Comparison of ENCODE assay signal across 27 mouse cellular contexts in genomic region chr17:44631577-44631976, GRCm38 (mm10).
"Had no signal": no experiment of that assay in that cellular context is flagged by ENCODE, and none has a peak within 500 bp of the region (broad histone marks: within the 10 kb centered on the region; RNA-seq: fewer than 3 reads in every experiment).

No protein-coding gene starts in this region.

- H3K9me3 ChIP-seq: heart, embryonic 10.5 days; heart, embryonic 13.5 days; heart, embryonic 15.5 days; hindbrain, embryonic 13.5 days; hindbrain, embryonic 15.5 days; kidney, embryonic 15.5 days; limb, embryonic 13.5 days; limb, embryonic 15.5 days; liver, embryonic 12.5 days had no signal

- H3K36me3 ChIP-seq: heart, embryonic 10.5 days; heart, embryonic 13.5 days; heart, embryonic 15.5 days; hindbrain, embryonic 13.5 days; hindbrain, embryonic 15.5 days; kidney, embryonic 15.5 days; limb, embryonic 13.5 days; limb, embryonic 15.5 days; liver, embryonic 12.5 days had no signal

- DNase-seq: gastrocnemius, adult 2 months; gastrocnemius, postnatal 10 days; gastrocnemius, postnatal 25 days; heart, adult 18-20 months; heart, postnatal 14 days; heart, postnatal 36 days; kidney, adult 11 months; kidney, adult 2 months; kidney, adult 9 months; kidney, postnatal 14 days; kidney, postnatal 36 days; layer of hippocampus, adult 9-11 months; layer of hippocampus, postnatal 36 days; left cerebral cortex, postnatal 4 days had no signal

- H3K9ac ChIP-seq: heart, embryonic 13.5 days; heart, embryonic 15.5 days; hindbrain, embryonic 13.5 days; hindbrain, embryonic 15.5 days; kidney, embryonic 15.5 days; limb, embryonic 13.5 days; limb, embryonic 15.5 days; liver, embryonic 12.5 days; liver, embryonic 14.5 days had no signal

- H3K4me1 ChIP-seq: hindbrain, embryonic 13.5 days; hindbrain, embryonic 15.5 days; kidney, embryonic 15.5 days; limb, embryonic 15.5 days had no signal

- H3K4me2 ChIP-seq: heart, embryonic 13.5 days; heart, embryonic 15.5 days; hindbrain, embryonic 13.5 days; hindbrain, embryonic 15.5 days; kidney, embryonic 15.5 days; limb, embryonic 13.5 days; limb, embryonic 15.5 days; liver, embryonic 12.5 days had no signal

- H3K4me3 ChIP-seq: gastrocnemius, adult 2 months; heart, embryonic 10.5 days; heart, embryonic 13.5 days; heart, embryonic 15.5 days; hindbrain, embryonic 13.5 days; hindbrain, embryonic 15.5 days; kidney, embryonic 15.5 days; limb, embryonic 13.5 days; limb, embryonic 15.5 days; liver, embryonic 12.5 days had no signal

- ATAC-seq: hindbrain, postnatal 0 days; intestine, embryonic 16.5 days; liver, embryonic 12.5 days had no signal

- H3K27me3 ChIP-seq: heart, embryonic 13.5 days; heart, embryonic 15.5 days; hindbrain, embryonic 13.5 days; hindbrain, embryonic 15.5 days; kidney, embryonic 15.5 days; liver, embryonic 12.5 days had no signal

- H3K27ac ChIP-seq: gastrocnemius, adult 2 months; heart, embryonic 10.5 days; heart, embryonic 13.5 days; heart, embryonic 15.5 days; hindbrain, embryonic 13.5 days; hindbrain, embryonic 15.5 days; hindbrain, postnatal 0 days; kidney, embryonic 15.5 days; kidney, postnatal 0 days; limb, embryonic 13.5 days; limb, embryonic 15.5 days; liver, embryonic 12.5 days; liver, embryonic 14.5 days had no signal
